Mouse (Mus musculus): ENCODE measurements at regions not wholly inside any gene's neighbourhood (a gene's known extent, or its start where the extent isn't known, plus 50 kb on each side); places are given as distances from the start of the nearest gene placed in this dataset.

- Histone ChIP-seq H3K4me1 (ENCODE audit: insufficient read depth) (no peaks in the 10 kb centered on the region), H3K4me2 (ENCODE audit: low read depth) (no peak overlapping the region), H3K36me3 (ENCODE audit: insufficient read depth) (no peaks in the 10 kb centered on the region), H3K9me3 (ENCODE audit: low read length) (no peaks in the 10 kb centered on the region), H3K9ac (no peak overlapping the region), H3K27ac (ENCODE audit: low read depth, low read length) (no peak overlapping the region), H3K4me3 (ENCODE audit: low read depth, low read length) (no peak overlapping the region), H3K27me3 (ENCODE audit: insufficient read depth, low read length) (no peaks in the 10 kb centered on the region)
- no peak for TF ChIP-seq CTCF (IDR thresholded peaks at IDR 0.05; ENCODE audit: low read depth)
- DNase-seq (no peak), ATAC-seq (no peak)
- 70% methylated on average over 11 of the region's 11 CpGs for WGBS
Measured at GRCm38 (mm10) chr6:117405589-117406311, 237.4 kb downstream of the Cxcl12 start.

- H3K27me3 ChIP-seq (ENCODE audit: insufficient read depth, low read length), result no peaks in the 10 kb centered on the region
- H3K9ac ChIP-seq, result no peak overlapping the region
- H3K27ac ChIP-seq (ENCODE audit: low read depth, low read length), result no peak overlapping the region
- no peaks in the 10 kb centered on the region for H3K9me3 ChIP-seq (ENCODE audit: low read length)
- no peak overlapping the region for H3K4me3 ChIP-seq (ENCODE audit: low read depth, low read length)
- DNase-seq, result no peak
- 81% methylated on average over 4 of the region's 4 CpGs for WGBS
- TF ChIP-seq CTCF (IDR thresholded peaks at IDR 0.05; ENCODE audit: low read depth), result no peak
- no peak for ATAC-seq
- H3K36me3 ChIP-seq (ENCODE audit: insufficient read depth), result no peaks in the 10 kb centered on the region
- no peak overlapping the region for H3K4me2 ChIP-seq (ENCODE audit: low read depth)
- no peaks in the 10 kb centered on the region for H3K4me1 ChIP-seq (ENCODE audit: insufficient read depth)
Measured at GRCm38 (mm10) chr6:117406312-117406595, 237.9 kb downstream of the Cxcl12 start.

GRCm38 (mm10) chr6:117406757-117407156 is 238.4 kb downstream of the Cxcl12 start:
- no peak overlapping the region for H3K9ac ChIP-seq
- WGBS, result 49% methylated on average over 9 of the region's 9 CpGs
- no peaks in the 10 kb centered on the region for H3K9me3 ChIP-seq (ENCODE audit: low read length)
- DNase-seq (no peak), ATAC-seq (no peak)
- H3K4me1 ChIP-seq (ENCODE audit: insufficient read depth), result no peaks in the 10 kb centered on the region
- H3K27me3 ChIP-seq (ENCODE audit: insufficient read depth, low read length), result no peaks in the 10 kb centered on the region
- no peak overlapping the region for H3K4me2 ChIP-seq (ENCODE audit: low read depth)
- no peak overlapping the region for H3K27ac ChIP-seq (ENCODE audit: low read depth, low read length)
- no peak overlapping the region for H3K4me3 ChIP-seq (ENCODE audit: low read depth, low read length)
- no peak for TF ChIP-seq CTCF (IDR thresholded peaks at IDR 0.05; ENCODE audit: low read depth)
- H3K36me3 ChIP-seq (ENCODE audit: insufficient read depth), result no peaks in the 10 kb centered on the region

- no peak overlapping the region for H3K27ac ChIP-seq (ENCODE audit: low read depth, low read length)
- H3K9me3 ChIP-seq (ENCODE audit: low read length), result no peaks in the 10 kb centered on the region
- H3K27me3 ChIP-seq (ENCODE audit: insufficient read depth, low read length), result no peaks in the 10 kb centered on the region
- WGBS, result 58% methylated on average over 15 of the region's 15 CpGs
- ATAC-seq, result no peak
- H3K4me1 ChIP-seq (ENCODE audit: insufficient read depth), result no peaks in the 10 kb centered on the region
- H3K9ac ChIP-seq, result no peak overlapping the region
- no peaks in the 10 kb centered on the region for H3K36me3 ChIP-seq (ENCODE audit: insufficient read depth)
- H3K4me3 ChIP-seq (ENCODE audit: low read depth, low read length), result no peak overlapping the region
- H3K4me2 ChIP-seq (ENCODE audit: low read depth), result no peak overlapping the region
- TF ChIP-seq CTCF (IDR thresholded peaks at IDR 0.05; ENCODE audit: low read depth), result no peak
- DNase-seq, result no peak
Measured at GRCm38 (mm10) chr6:117407206-117407858, 239.0 kb downstream of the Cxcl12 start.

- DNase-seq, result no peak
- TF ChIP-seq CTCF (IDR thresholded peaks at IDR 0.05; ENCODE audit: low read depth), result no peak
- no peak for ATAC-seq
- WGBS, result 82% methylated on average over 5 of the region's 5 CpGs
- Histone ChIP-seq H3K9me3 (ENCODE audit: low read length) (no peaks in the 10 kb centered on the region), H3K36me3 (ENCODE audit: insufficient read depth) (no peaks in the 10 kb centered on the region), H3K4me1 (ENCODE audit: insufficient read depth) (no peaks in the 10 kb centered on the region), H3K4me3 (ENCODE audit: low read depth, low read length) (no peak overlapping the region), H3K9ac (no peak overlapping the region), H3K4me2 (ENCODE audit: low read depth) (no peak overlapping the region), H3K27me3 (ENCODE audit: insufficient read depth, low read length) (no peaks in the 10 kb centered on the region), H3K27ac (ENCODE audit: low read depth, low read length) (no peak overlapping the region)
Measured at GRCm38 (mm10) chr6:117407953-117408352, 239.6 kb downstream of the Cxcl12 start.

- Histone ChIP-seq H3K27me3 (ENCODE audit: insufficient read depth, low read length) (no peaks in the 10 kb centered on the region), H3K4me3 (ENCODE audit: low read depth, low read length) (no peak overlapping the region), H3K9me3 (ENCODE audit: low read length) (no peaks in the 10 kb centered on the region), H3K4me2 (ENCODE audit: low read depth) (no peak overlapping the region), H3K27ac (ENCODE audit: low read depth, low read length) (no peak overlapping the region), H3K4me1 (ENCODE audit: insufficient read depth) (no peaks in the 10 kb centered on the region), H3K36me3 (ENCODE audit: insufficient read depth) (no peaks in the 10 kb centered on the region), H3K9ac (no peak overlapping the region)
- DNase-seq (peak; percentile 61), ATAC-seq (peak; percentile 40; the same call in 1 of the 2 replicates)
- WGBS, result 72% methylated on average over 11 of the region's 11 CpGs
- peak; percentile 36; the same call in 1 of the 2 replicates for TF ChIP-seq CTCF (IDR thresholded peaks at IDR 0.05; ENCODE audit: low read depth)
Measured at GRCm38 (mm10) chr6:117408971-117409783, 240.8 kb downstream of the Cxcl12 start.

GRCm38 (mm10) chr6:117414926-117415325 is 246.6 kb downstream of the Cxcl12 start:
- WGBS, result 70% methylated on average over 5 of the region's 5 CpGs
- no peak overlapping the region for H3K9ac ChIP-seq
- no peak overlapping the region for H3K27ac ChIP-seq (ENCODE audit: low read depth, low read length)
- DNase-seq, result peak; percentile 39
- H3K4me2 ChIP-seq (ENCODE audit: low read depth), result no peak overlapping the region
- H3K36me3 ChIP-seq (ENCODE audit: insufficient read depth), result no peaks in the 10 kb centered on the region
- no peak for TF ChIP-seq CTCF (IDR thresholded peaks at IDR 0.05; ENCODE audit: low read depth)
- no peaks in the 10 kb centered on the region for H3K9me3 ChIP-seq (ENCODE audit: low read length)
- ATAC-seq, result no peak; the same call in 1 of the 2 replicates
- no peak overlapping the region for H3K4me3 ChIP-seq (ENCODE audit: low read depth, low read length)
- H3K4me1 ChIP-seq (ENCODE audit: insufficient read depth), result no peaks in the 10 kb centered on the region
- H3K27me3 ChIP-seq (ENCODE audit: insufficient read depth, low read length), result no peaks in the 10 kb centered on the region

Data from forebrain, postnatal 0 days (tissue).